Mouse (Mus musculus) lung, postnatal 0 days (tissue): ENCODE data around the gene Nrxn3. TPM values are rescaled to one million over a fixed set of nuclear protein-coding genes. Genes with fewer than 3 reads are reported as not detected.

Experiments
- ATAC-seq: fragments of 200-750 bp; cut with Nextera tagmentation; 2 replicates; pipeline ENCODE4 v1.8.0; 2017; ENCODE audit warnings: moderate library complexity
- DNase-seq: peaks from one replicate; pipeline ENCODE4 v3.0.0-alpha.2; 2016; ENCODE audit warnings: low spot score
- H3K27ac ChIP-seq: fragments of 300-500 bp; sonication (generic); 2 replicates; pipeline ENCODE4 v1.5.1; 2014; ENCODE audit warnings: antibody characterized with exemption, mild to moderate bottlenecking, low read length, mixed read lengths
- H3K27me3 ChIP-seq: fragments of 300-500 bp; sonication (generic); replicated peaks from 2 replicates; pipeline ENCODE4 v1.6.1; 2014; ENCODE audit warnings: low read length, mixed read lengths; ENCODE audit not compliant: insufficient read depth
- H3K36me3 ChIP-seq: fragments of 300-500 bp; sonication (generic); 2 replicates; pipeline ENCODE4 v1.6.1; 2014; ENCODE audit warnings: low read length, mixed read lengths; ENCODE audit not compliant: insufficient read depth
- H3K4me1 ChIP-seq: fragments of 300-500 bp; sonication (generic); 2 replicates; pipeline ENCODE4 v1.6.1; 2014; ENCODE audit warnings: antibody characterized with exemption, low read depth, low read length, mixed read lengths; ENCODE audit not compliant: insufficient read depth
- H3K4me2 ChIP-seq: fragments of 300-500 bp; sonication (generic); replicated peaks from 2 replicates; pipeline ENCODE4 v1.6.1; 2014; ENCODE audit warnings: low read depth, mild to moderate bottlenecking, low read length, moderate library complexity, mixed read lengths
- H3K4me3 ChIP-seq: fragments of 300-500 bp; sonication (generic); 2 replicates; pipeline ENCODE4 v1.5.1; 2014; ENCODE audit warnings: low read depth, low read length
- H3K9ac ChIP-seq: fragments of 300-500 bp; sonication (generic); replicated peaks from 2 replicates; pipeline ENCODE4 v1.6.1; 2014; ENCODE audit warnings: low read depth, mild to moderate bottlenecking
- H3K9me3 ChIP-seq: fragments of 300-500 bp; sonication (generic); 2 replicates; pipeline ENCODE4 v1.6.1; 2016; ENCODE audit warnings: low read length, mixed read lengths
- CTCF ChIP-seq: IDR thresholded peaks from 2 replicates; pipeline ENCODE4 v1.5.1; 2016; ENCODE audit warnings: antibody characterized with exemption, mild to moderate bottlenecking
- EP300 ChIP-seq: IDR thresholded peaks from 2 replicates; pipeline ENCODE4 v1.6.1; 2016; ENCODE audit warnings: antibody characterized with exemption, mild to moderate bottlenecking, control low read depth
- WGBS: fragments of 180-500 bp; shearing (Covaris S2); extraction: QIAGEN DNeasy Blood & Tissue Kit; methylation state at CpG from one replicate; pipeline ENCODE4 v1.1.7; 2014; 5-methylcytosine and 5-hydroxymethylcytosine counted together
- polyA plus RNA-seq: library from polyadenylated mRNA; unstranded; fragments of >200 nt; fragmentation: Nextera tagmentation; extraction: Ambion mirVana; gene quantifications from 2 replicates; pipeline ENCODE4 v1.2.1, GENCODE M21; 2015

Gene Nrxn3
- polyA plus RNA-seq, 1 experiment from 2014 or later, result 2.1 TPM

DNA sequence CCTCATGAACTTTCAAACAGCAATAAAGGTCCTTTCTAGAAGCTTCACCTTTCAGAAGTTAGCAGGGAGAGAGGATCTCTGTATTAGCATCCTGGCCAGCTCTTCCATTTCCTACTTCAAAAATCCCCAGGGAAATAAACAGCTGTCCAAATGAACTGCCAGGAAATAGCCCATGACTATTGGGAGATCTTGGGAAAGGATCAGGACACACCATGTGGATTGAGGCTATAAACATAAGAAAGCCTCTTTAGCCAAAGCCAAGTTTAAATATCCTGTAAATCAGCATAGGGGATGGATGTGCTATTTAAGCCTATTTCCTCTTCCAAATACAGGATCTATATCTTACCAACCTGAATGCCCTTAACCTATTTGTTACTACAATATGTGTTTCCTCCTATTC is 1230.6 kb downstream of the Nrxn3 start:
- DNase-seq, result peak; percentile 6
- no peak overlapping the region for H3K4me3 ChIP-seq

DNA sequence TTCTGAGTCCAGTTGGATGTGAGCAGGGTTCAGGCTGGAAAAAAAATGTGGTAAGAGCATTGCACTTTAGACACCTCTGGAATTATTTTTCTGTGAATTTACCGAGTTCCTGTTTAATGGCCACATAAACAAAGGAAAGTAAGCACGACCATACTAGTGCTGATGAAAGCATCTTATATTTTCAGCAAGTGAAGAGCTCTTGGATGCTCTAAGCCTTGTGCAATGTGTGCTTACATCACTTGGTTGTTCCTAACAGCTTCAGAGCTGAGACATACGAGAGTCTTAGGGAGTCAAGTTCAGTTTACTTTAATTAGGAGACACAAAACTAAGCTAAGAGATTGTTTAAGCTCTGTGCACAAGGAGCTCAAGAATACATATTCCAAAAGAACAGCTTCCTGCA is 1231.0 kb downstream of the Nrxn3 start:
- no peaks in the 10 kb centered on the region for H3K27me3 ChIP-seq
- H3K27ac ChIP-seq, result no peak overlapping the region
- ATAC-seq (peak; percentile 41), DNase-seq (peak; percentile 32)
- H3K36me3 ChIP-seq, result no peaks in the 10 kb centered on the region
- no peak overlapping the region for H3K4me3 ChIP-seq
- WGBS, result 14% methylated on average over 3 of the region's 3 CpGs
- H3K9me3 ChIP-seq, result no peaks in the 10 kb centered on the region
- TF ChIP-seq CTCF (no peak), EP300 (0 out of 2 replicates have a peak, but pooled peaks have one; percentile 11)
- H3K4me2 ChIP-seq, result no peak overlapping the region
- no peaks in the 10 kb centered on the region for H3K4me1 ChIP-seq
- no peak overlapping the region for H3K9ac ChIP-seq

More for the DNA sequence above, 1230.6 kb downstream of the Nrxn3 start:
- ATAC-seq, result peak; percentile 28; the same call in 1 of the 2 replicates
- Histone ChIP-seq H3K9me3 (no peaks in the 10 kb centered on the region), H3K9ac (no peak overlapping the region), H3K36me3 (no peaks in the 10 kb centered on the region), H3K27me3 (no peaks in the 10 kb centered on the region), H3K4me1 (no peaks in the 10 kb centered on the region), H3K27ac (no peak overlapping the region), H3K4me2 (no peak overlapping the region)
- TF ChIP-seq EP300 (no peak), CTCF (no peak)

DNA sequence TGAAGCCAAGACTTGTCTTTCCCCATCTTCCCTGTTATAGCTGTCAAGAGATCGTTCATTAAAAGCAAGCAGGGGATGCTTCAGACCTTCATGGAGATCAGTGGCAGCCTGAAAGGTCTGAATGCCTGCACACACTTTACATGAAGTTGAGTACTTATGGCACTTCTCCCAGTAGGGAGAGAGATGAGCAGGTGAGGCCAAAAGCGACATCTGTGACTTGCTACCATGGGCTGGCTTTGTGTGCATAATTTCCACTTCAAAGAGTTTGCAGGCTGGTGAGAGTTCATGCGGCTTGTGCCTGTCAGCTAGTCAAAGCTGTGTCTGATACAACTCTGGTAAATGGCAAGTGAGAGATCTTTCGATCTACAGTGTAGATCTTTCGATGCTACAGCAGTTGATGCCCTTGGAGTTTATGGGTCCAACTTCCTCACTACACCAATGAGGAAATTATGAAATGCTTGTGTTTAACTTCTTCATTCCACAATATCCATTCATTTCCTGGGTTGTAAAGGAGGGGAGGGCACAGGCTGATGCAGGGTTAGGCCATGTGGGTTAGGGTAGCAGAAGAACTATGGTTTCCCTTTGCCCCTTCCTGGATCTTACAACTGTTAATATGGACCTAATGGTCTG is 1231.9 kb downstream of the Nrxn3 start:
- Histone ChIP-seq H3K4me2 (no peak overlapping the region), H3K27me3 (no peaks in the 10 kb centered on the region), H3K9me3 (no peaks in the 10 kb centered on the region), H3K4me1 (no peaks in the 10 kb centered on the region), H3K4me3 (no peak overlapping the region), H3K9ac (no peak overlapping the region), H3K36me3 (no peaks in the 10 kb centered on the region), H3K27ac (no peak overlapping the region)
- TF ChIP-seq CTCF, result no peak
- no peak for TF ChIP-seq EP300
- no peak for DNase-seq
- 60% methylated on average over 5 of the region's 5 CpGs for WGBS
- ATAC-seq, result no peak

DNA sequence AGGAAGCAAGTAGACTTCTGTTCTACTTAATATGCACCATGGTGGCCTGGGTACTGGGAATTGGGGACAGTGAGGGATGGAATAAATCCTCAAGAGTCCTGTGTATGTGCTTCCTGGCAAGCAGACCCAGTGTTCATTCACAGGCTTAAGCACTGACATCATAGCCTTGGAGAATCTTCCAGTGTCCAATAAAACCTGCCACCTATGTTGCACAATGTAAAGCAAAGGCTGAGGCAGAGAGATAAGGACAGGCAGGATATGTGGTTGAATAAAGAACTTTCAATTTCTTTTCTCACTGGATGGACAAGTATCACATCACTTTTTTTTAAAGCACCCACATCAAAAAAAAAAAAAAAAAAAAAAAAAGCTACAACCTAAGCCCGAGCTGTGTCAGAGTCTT is 1240.4 kb downstream of the Nrxn3 start:
- no peaks in the 10 kb centered on the region for H3K36me3 ChIP-seq
- no peak for ATAC-seq
- H3K4me1 ChIP-seq, result no peaks in the 10 kb centered on the region
- H3K4me3 ChIP-seq, result no peak overlapping the region
- no peak for DNase-seq
- no peak overlapping the region for H3K4me2 ChIP-seq
- H3K27ac ChIP-seq, result no peak overlapping the region
- no peak for TF ChIP-seq CTCF
- no peak for TF ChIP-seq EP300
- no peaks in the 10 kb centered on the region for H3K27me3 ChIP-seq
- H3K9ac ChIP-seq, result no peak overlapping the region
- H3K9me3 ChIP-seq, result no peaks in the 10 kb centered on the region
- 68% methylated on average over 1 of the region's 1 CpGs for WGBS

DNA sequence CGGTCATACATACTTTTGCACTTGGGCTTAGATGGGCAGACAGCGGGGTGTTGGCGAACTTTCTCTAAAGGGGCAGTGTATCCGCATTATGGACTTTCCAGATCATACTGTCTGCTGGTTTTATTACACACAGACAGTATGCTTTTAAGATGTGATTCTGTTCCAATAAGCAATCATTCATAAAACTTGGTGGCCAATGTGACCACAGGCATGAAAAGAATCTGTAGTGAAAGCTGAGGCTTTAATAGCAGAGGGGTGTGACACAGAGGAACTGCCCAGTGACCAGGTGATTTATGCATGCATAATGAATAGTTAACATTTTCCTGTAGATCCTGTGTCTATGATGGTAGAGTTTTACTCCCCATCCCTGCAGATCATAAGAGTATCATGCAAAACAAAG is 1254.0 kb downstream of the Nrxn3 start:
- Histone ChIP-seq H3K36me3 (no peaks in the 10 kb centered on the region), H3K27me3 (no peaks in the 10 kb centered on the region), H3K9ac (no peak overlapping the region), H3K4me3 (no peak overlapping the region), H3K27ac (no peak overlapping the region), H3K4me1 (no peaks in the 10 kb centered on the region), H3K4me2 (no peak overlapping the region), H3K9me3 (no peaks in the 10 kb centered on the region)
- TF ChIP-seq CTCF (no peak), EP300 (no peak)
- no peak for ATAC-seq
- WGBS, result 91% methylated on average over 4 of the region's 4 CpGs
- DNase-seq, result no peak

DNA sequence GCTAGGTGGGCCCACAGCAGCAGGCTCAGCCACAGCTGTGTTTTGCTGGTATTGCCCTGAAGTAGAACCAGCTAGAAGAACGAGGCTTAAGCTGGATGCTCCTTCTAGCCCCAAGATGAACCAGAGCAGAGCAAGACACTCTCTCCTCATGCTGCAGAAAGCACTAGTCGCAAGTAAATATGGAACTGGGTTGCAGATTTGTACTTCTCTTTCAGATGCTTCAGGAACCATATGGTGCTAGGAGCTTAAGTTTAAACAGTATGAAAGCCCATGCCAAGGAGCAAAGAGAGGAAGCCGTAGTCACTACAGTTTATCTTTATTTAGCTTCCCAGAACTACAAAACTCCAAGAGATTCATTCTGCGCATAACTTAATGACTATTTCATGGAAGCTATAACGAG is 1254.8 kb downstream of the Nrxn3 start:
- Histone ChIP-seq H3K27me3 (no peaks in the 10 kb centered on the region), H3K36me3 (no peaks in the 10 kb centered on the region), H3K27ac (no peak overlapping the region), H3K4me2 (no peak overlapping the region), H3K9ac (no peak overlapping the region), H3K4me1 (no peaks in the 10 kb centered on the region), H3K4me3 (no peak overlapping the region), H3K9me3 (no peaks in the 10 kb centered on the region)
- ATAC-seq (no peak), DNase-seq (no peak)
- 74% methylated on average over 5 of the region's 5 CpGs for WGBS
- no peak for TF ChIP-seq EP300
- TF ChIP-seq CTCF, result no peak

DNA sequence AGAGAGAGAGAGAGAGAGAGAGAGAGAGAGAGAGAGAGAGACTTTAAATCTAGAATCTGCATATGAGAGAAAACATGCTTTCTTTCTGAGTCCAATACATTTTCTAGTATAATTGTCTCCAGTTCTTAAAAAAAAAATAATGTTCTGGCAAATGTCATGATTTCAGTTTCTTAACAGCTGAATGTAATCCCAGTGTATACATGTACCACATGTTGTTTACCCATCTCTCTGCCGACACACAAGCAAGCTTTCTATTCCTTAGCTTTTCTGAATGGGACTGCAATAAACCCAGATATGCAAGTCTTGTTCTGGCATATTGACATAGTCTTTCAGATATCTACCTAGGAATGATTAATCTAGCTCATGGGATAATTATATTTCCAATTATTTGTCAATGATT is 1256.5 kb downstream of the Nrxn3 start:
- Histone ChIP-seq H3K9me3 (no peaks in the 10 kb centered on the region), H3K4me2 (no peak overlapping the region), H3K4me1 (no peaks in the 10 kb centered on the region), H3K9ac (no peak overlapping the region), H3K27me3 (no peaks in the 10 kb centered on the region), H3K27ac (no peak overlapping the region), H3K36me3 (no peaks in the 10 kb centered on the region), H3K4me3 (no peak overlapping the region)
- WGBS, result 65% methylated on average over 1 of the region's 1 CpGs
- ATAC-seq (no peak), DNase-seq (peak; percentile 61)
- no peak for TF ChIP-seq CTCF
- peak; percentile 32; the same call in 1 of the 2 replicates for TF ChIP-seq EP300
